Mouse (Mus musculus) urinary bladder, postnatal 14 days (tissue): ENCODE results near the gene Pknox2.

ENCODE experiments used
- DNase-seq: peaks from one replicate; pipeline ENCODE4 v3.0.0; 2021; ENCODE audit warnings: low spot score

The Pknox2 gene

GRCm38 (mm10) chr9:36882034-36882745 is 265.0 kb downstream of the Pknox2 start:
- no peak for DNase-seq

GRCm38 (mm10) chr9:36881615-36882014 is 265.6 kb downstream of the Pknox2 start:
- no peak for DNase-seq

- DNase-seq, result no peak
Observed at GRCm38 (mm10) chr9:36876787-36877186, 270.4 kb downstream of the Pknox2 start.

GRCm38 (mm10) chr9:36876313-36876712 is 270.9 kb downstream of the Pknox2 start:
- no peak for DNase-seq

GRCm38 (mm10) chr9:36873796-36874195 is 273.4 kb downstream of the Pknox2 start:
- DNase-seq, result no peak

- DNase-seq, result no peak
Observed at GRCm38 (mm10) chr9:36870263-36870662, 276.9 kb downstream of the Pknox2 start.

GRCm38 (mm10) chr9:36868662-36869061 is 278.5 kb downstream of the Pknox2 start:
- no peak for DNase-seq

- DNase-seq, result no peak
Observed at GRCm38 (mm10) chr9:36864862-36865813, 282.1 kb downstream of the Pknox2 start.

GRCm38 (mm10) chr9:36863694-36864093 is 283.5 kb downstream of the Pknox2 start:
- no peak for DNase-seq

- no peak for DNase-seq
Observed at GRCm38 (mm10) chr9:36862576-36862975, 284.6 kb downstream of the Pknox2 start.

GRCm38 (mm10) chr9:36858677-36859076 is 288.5 kb downstream of the Pknox2 start:
- no peak for DNase-seq

- DNase-seq, result no peak
Observed at GRCm38 (mm10) chr9:36857476-36858117, 289.6 kb downstream of the Pknox2 start.

- no peak for DNase-seq
Observed at GRCm38 (mm10) chr9:36856351-36856750, 290.9 kb downstream of the Pknox2 start.

- no peak for DNase-seq
Observed at GRCm38 (mm10) chr9:36852175-36852574, 295.0 kb downstream of the Pknox2 start.

GRCm38 (mm10) chr9:36850091-36850490 is 297.1 kb downstream of the Pknox2 start:
- no peak for DNase-seq

- no peak for DNase-seq
Observed at GRCm38 (mm10) chr9:36848661-36849060, 298.5 kb downstream of the Pknox2 start.

GRCm38 (mm10) chr9:36846346-36846745 is 300.9 kb downstream of the Pknox2 start:
- no peak for DNase-seq
